Mouse (Mus musculus) yolk sac, embryonic 10.5 days (tissue): ENCODE data around the gene Btbd6.

Source experiments
- DNase-seq: peaks from one replicate; pipeline ENCODE4 v3.0.0-alpha.2; 2017; ENCODE audit warnings: low spot score

Gene Btbd6

DNA sequence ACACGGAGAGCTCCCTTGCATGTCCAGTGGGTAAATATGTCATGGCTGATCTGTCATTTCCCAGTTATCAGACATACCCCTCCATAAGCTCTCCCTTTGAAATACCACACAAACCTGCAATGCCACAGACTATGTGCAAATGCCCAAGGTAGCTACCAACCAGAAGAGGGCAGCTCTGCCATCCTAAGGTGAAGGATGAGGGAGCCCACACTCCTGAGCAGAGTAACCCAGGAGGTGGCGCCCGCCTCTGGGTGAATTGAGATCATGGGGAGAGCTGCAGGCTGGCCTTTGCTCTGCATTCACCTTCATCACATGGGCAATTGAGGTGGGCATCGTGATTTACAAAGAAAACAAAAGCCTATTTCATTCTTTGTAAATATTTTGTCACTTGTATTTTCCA is 28.7 kb downstream of the Btbd6 start:
- DNase-seq: no peak

DNA sequence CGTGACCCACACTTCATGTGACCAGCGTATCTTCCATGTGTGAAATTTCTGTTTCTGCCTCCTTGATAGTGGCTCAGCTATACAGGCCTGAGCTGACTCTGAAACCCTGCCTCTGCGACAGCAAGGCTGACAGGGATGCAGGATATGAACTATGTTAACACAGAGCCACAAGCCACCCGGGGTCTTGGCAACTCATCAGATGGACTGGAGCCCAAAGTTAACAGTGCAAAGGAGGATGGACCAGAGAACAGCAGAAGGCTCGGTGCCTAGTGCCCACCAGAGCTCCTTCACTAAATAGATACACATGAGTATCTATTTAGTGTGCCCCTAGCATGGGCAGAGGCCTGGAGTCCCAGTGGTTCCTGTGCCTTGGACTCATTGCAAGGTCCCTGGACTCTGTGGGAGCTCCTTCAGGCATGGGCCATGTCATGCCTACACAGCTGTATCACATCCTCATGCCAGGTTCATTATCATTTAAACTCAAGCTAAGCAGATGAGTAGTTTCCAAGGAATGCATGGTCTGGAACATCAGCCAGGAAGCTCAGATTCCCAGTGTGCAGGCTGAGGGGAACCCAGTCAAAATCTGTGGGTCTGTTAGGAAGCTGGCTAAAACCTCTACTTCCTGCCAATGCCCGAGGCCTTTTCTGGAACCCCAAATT is 35.5 kb downstream of the Btbd6 start:
- no peak for DNase-seq

- no peak for DNase-seq
Observed at GRCm38 (mm10) chr12:113012443-113012842, 36.2 kb downstream of the Btbd6 start.

DNA sequence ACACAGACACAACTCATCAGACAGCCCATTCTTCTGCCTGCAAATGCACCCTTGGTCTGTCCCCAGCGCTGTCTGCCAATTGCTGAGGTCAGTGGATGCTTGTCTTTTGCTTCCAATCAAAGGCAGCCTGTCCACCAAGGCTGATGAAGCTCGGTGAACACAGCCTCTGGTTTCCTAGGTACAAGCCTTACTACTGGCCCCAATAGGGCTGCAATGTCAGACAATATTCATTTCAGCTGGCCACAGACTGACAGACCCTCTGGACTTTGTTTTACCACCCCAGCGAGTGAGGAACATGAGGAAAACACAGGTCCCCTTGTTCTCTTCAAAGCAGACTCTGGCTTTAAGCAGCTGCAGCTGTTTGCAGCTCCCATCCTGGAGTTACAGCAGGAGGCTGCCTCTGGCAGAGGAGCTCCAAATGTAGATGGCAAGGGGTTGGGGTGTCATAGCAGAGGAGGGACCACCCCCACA is 36.8 kb downstream of the Btbd6 start:
- DNase-seq: no peak

DNA sequence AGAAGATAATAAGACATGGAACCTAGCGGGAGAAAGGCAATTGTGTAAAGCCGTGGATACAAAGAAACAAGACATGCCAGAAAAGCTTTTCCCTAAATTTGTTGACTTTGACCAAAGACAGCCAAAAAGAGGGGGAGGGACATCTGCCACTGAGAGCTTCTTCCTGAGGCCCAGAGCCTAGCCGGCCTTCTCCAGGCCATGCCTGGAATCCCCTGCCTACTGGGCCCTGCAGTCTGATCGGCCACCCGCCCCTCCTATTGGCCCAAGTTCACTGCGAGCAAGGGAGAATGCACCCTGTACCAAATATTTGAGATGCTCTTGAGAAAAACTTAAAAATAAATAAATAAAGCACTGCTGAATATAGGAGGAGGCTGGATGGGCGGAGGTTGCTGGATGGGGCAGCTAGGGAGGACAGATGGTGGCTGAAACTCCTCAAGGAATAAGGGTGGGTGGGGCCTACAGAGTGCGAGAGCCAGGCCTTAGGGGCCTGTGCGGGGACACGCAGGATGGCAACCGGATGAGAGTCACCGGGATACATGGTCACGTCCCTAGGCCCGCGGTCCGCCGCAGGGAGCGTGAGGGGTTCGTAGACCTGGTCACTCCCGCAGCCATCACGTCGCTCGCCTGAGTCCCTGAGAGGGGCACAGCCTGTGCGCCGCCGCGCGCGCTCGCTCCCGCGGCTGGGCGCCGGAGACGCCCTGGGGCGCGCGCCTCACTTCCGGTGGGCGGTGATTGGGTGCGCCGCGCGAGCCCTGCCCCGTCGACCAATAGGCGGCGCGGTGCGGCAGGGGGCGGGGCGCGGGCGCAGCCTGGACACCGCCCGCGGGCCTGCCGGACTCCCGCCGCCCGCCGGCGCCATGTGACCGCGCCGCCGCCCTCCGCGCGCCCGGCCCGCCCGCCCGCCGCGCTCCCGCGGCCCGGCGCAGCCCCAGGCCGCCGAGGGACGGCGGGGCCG is 37.6 kb downstream of the Btbd6 start, which contains the start of gene Pacs2:
TSS of gene Pacs2 (plus strand) at position 905 of the 955 bp plus-strand sequence.
- peak; percentile 87 for DNase-seq

GRCm38 (mm10) chr12:113014561-113015556 is 38.6 kb downstream of the Btbd6 start:
- DNase-seq: peak; percentile 67

- no peak for DNase-seq
Observed at GRCm38 (mm10) chr12:113015956-113016355, 39.7 kb downstream of the Btbd6 start.

DNA sequence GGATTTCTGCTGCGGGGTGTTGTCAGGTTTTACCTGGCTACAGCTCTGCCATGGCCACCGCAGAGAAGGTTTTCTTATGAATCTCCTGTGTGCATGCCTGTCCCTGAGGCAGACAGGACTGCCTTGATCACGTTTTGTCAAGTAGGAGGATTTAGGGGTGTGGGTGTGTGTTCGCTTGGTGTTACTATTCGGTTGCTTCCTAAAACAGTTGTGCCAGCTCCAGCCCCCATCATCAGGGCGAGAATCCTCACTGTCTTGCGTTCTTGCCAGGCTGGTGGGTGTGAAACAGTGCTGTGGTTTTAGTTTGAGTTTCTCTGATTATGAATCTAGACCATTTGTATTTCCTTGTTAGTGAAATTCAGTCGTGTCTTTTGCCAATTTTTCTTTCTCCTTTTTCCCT is 40.7 kb downstream of the Btbd6 start:
- no peak for DNase-seq

DNA sequence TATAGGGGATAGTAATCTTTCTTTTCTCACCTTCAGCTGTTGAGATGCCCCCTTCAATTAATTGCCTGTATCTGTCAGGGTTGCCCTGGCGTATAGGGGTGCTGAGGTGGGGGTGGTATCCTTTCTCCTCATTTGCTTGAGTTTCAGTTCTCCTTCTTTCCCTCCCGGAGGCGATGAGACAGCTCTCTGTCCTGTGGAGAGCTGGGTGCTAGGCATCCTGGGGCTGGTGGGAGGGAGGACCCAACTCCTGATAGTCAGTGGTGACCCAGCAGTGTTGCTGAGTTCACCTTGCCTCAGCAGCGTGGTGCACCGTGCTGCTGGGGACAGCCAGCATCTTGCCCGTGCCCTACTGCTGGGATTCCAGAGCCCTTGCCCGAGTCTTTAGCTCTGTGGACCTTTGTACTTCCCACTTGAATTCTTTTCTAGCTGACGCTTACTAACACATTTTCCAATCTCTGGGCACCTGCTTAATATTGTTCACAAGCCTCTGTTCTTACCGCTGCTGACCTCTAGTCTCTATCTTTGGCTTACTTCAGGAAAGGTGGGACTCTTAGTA is 41.2 kb downstream of the Btbd6 start:
- no peak for DNase-seq

GRCm38 (mm10) chr12:113018763-113019162 is 42.5 kb downstream of the Btbd6 start:
- DNase-seq: no peak

DNA sequence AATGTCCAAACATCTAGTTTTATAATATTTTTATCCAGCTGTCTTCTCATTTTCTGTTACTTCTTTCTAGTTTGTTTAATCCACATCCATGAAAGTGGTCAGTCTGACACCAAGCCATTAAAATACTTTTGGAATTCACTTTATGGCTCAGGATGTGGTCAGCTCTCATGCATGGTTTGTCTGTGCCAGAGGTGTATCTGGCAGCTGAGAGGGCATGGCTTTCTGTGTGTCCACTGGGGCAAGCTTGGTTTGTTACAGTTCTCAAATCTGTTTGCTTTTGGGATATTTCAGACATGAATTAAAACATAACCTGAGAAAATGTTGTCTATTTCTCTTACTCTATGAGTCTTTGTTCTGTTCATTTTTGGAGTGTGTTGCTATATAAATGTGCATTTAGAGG is 45.2 kb downstream of the Btbd6 start:
- DNase-seq: no peak

DNA sequence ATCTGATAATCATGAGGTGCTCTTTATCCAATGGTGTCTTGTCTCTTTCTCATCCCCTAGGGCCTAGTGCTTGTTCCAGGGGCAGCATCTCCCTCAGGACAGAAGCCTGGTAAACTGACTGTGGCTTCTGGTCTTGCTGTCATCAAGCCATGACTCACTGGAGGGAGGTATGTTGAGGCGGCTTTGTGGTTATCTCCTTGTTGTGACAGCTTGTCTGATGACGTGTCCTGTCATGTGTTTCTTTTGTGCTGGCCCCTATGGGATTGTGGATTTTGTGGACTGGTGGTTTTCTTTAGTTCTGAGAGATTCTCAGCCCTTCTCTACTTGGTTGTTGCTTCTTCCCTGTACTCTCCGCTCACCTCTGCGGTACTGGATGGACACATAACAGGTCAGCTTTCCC is 46.8 kb downstream of the Btbd6 start:
- no peak for DNase-seq

- DNase-seq: no peak
Observed at GRCm38 (mm10) chr12:113026557-113026956, 50.3 kb downstream of the Btbd6 start.

GRCm38 (mm10) chr12:113027495-113027894 is 51.2 kb downstream of the Btbd6 start:
- DNase-seq: no peak

DNA sequence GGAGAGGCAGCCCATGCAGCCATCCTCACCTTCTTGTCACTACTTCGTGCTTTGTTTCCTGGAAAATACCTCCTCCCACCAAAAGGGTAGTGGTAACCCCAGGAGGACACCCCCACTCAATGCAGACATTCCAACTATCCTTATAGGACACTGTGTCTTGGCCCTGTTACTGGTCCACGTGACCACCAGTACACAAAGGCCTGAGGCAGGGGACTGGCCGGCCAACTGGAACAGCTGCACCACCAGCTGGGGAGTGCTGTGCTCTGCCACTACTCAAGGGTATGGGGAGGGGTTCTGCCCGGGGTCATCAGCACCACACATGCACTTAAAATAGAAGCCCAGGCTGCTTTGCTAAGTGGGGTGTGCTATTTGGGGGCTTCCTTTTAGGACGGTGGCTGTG is 51.8 kb downstream of the Btbd6 start:
- DNase-seq: no peak
